ENCODE assay signal across 24 mouse cellular contexts in genomic region chr17:84637971-84638370, GRCm38 (mm10). TPM values are rescaled to one million over a fixed set of nuclear protein-coding genes. Genes with fewer than 3 reads are reported as not detected.
"Had no signal": no experiment of that assay in that cellular context is flagged by ENCODE, and none has a peak within 500 bp of the region (broad histone marks: within the 10 kb centered on the region; RNA-seq: fewer than 3 reads in every experiment).

No protein-coding gene starts in this region.

- H3K4me3 ChIP-seq: kidney, embryonic 15.5 days; layer of hippocampus, adult 2 months; limb, embryonic 10.5 days; limb, embryonic 13.5 days; liver, embryonic 12.5 days; liver, embryonic 15.5 days; megakaryocyte, embryonic 14.5 days; midbrain, embryonic 10.5 days; midbrain, embryonic 13.5 days had no signal

- H3K4me1 ChIP-seq: liver, embryonic 15.5 days had no signal

- H3K27ac ChIP-seq: hindbrain, postnatal 0 days; kidney, embryonic 15.5 days; layer of hippocampus, adult 2 months; limb, embryonic 13.5 days; liver, embryonic 12.5 days; liver, embryonic 15.5 days; midbrain, embryonic 10.5 days; midbrain, embryonic 13.5 days had no signal

- H3K27me3 ChIP-seq: kidney, embryonic 15.5 days; limb, embryonic 13.5 days; liver, embryonic 12.5 days; liver, embryonic 15.5 days; midbrain, embryonic 13.5 days had no signal

- DNase-seq: kidney, adult 2 months; kidney, postnatal 25 days; layer of hippocampus, adult 9-11 months; liver; thymus, adult 18-20 months had no signal

- H3K36me3 ChIP-seq: liver, embryonic 12.5 days; liver, embryonic 15.5 days; midbrain, embryonic 13.5 days had no signal

- ATAC-seq: hindbrain, postnatal 0 days; inflammation-experienced regulatory T-cells, adult 6 months; intestine, embryonic 16.5 days; liver, embryonic 12.5 days; midbrain, embryonic 13.5 days; midbrain, embryonic 16.5 days had no signal

RNA-seq across cellular contexts. Expression of gene Abcg8, which starts 38.1 kb away (rescaled TPM):
- total RNA-seq: hindbrain, postnatal 0 days; layer of hippocampus, adult 2 months; layer of hippocampus, postnatal 25 days; left cerebral cortex, postnatal 25 days had no signal
- polyA plus RNA-seq: hindbrain, postnatal 0 days; inflammation-experienced regulatory T-cells, adult 6 months; limb, embryonic 13.5 days; lung, embryonic 16.5 days; neural tube, embryonic 11.5 days; neural tube, embryonic 14.5 days had no signal

RNA-seq across cellular contexts. Expression of gene Abcg5, which starts 44.8 kb away (rescaled TPM):
- total RNA-seq: layer of hippocampus, adult 2 months; layer of hippocampus, postnatal 25 days; left cerebral cortex, adult 18-20 months; left cerebral cortex, postnatal 25 days had no signal
